Mouse (Mus musculus): ENCODE data around the gene 4933411K16Rik.
"Not testable (repeated sequence)": the region's sequence is repeated elsewhere in the genome, so short reads cannot be mapped to it uniquely, and the experiment has no call there.

The 4933411K16Rik gene

GRCm38 (mm10) chr19:42079950-42080349 lies 27.9 kb downstream of the 4933411K16Rik start:
- DNase-seq: no peak

- DNase-seq: no peak
Observed at GRCm38 (mm10) chr19:42080469-42080868, 28.4 kb downstream of the 4933411K16Rik start.

GRCm38 (mm10) chr19:42081613-42082012 lies 29.6 kb downstream of the 4933411K16Rik start:
- DNase-seq: not testable (repeated sequence)

GRCm38 (mm10) chr19:42085690-42086089 lies 33.6 kb downstream of the 4933411K16Rik start:
- DNase-seq: no peak

- peak; percentile 85 for DNase-seq
Observed at GRCm38 (mm10) chr19:42086166-42086565, 34.1 kb downstream of the 4933411K16Rik start, which contains the start of gene Morn4. Morn4 (minus strand) TSS chr19:42086357.

GRCm38 (mm10) chr19:42089103-42089747 lies 37.2 kb downstream of the 4933411K16Rik start:
- DNase-seq: peak; percentile 69

- peak; percentile 99 for DNase-seq
Observed at GRCm38 (mm10) chr19:42089748-42090595, 37.9 kb downstream of the 4933411K16Rik start, which contains the start of gene Pi4k2a. Pi4k2a (plus strand) TSS chr19:42090470.

GRCm38 (mm10) chr19:42090637-42091141 lies 38.6 kb downstream of the 4933411K16Rik start:
- DNase-seq: no peak

GRCm38 (mm10) chr19:42099406-42099805 lies 47.4 kb downstream of the 4933411K16Rik start:
- DNase-seq: no peak

All from liver (tissue).